Mouse (Mus musculus): Measurements from ENCODE around the gene Spata9. TPM values are rescaled to one million over a fixed set of nuclear protein-coding genes. Genes with fewer than 3 reads are reported as not detected.
A peak's percentile ranks its signal among the peaks of the same experiment; 100 is the strongest.

Gene Spata9
- polyA plus RNA-seq, 1 experiment from 2014 or later = 0.97 TPM

DNA sequence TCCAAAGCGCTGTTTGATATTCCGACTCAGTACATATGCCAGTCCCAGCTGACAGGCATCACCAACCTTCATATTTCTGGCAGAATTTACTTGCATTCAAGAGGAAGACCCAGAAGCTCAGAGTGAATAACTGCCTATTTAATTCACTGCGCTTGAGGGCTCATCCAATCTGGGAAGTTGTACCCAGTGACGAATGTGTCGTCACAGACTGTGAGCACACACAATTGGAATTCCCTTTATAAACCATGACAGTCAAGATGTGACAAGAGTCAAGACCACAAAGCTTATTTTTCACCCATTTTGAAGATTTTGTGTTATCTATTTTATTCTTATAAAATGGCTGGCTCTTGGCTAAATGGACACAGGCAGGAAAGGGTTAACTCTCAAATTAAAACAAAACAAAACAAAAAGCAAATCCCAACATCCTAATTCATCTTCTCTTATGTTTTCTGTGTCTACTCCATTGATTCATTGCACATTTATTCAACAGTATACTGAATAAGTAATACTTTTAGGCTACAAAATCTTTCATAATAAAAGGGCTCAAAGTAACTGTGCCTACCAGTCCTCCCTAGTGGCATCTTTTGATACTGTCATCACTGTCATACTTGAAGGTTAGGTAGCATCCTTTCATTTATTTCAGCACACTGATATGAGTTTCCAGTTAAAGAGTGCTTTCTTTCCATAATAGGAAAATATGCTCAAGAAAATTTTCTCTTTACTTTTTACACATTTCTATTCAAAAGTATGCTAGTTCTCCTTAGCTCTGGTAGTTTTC, 25.2 kb upstream of the Spata9 start:
- H3K9ac ChIP-seq (ENCODE audit: low read depth, low read length) = no peak overlapping the region
- no peak overlapping the region for H3K27ac ChIP-seq (ENCODE audit: low read depth, low read length)
- peak; percentile 35 for DNase-seq (ENCODE audit: low spot score)

GRCm38 (mm10) chr13:75942731-75943130, 24.2 kb upstream of the Spata9 start:
- ATAC-seq (ENCODE audit: low FRiP score) (peak; percentile 21; the same call in 1 of the 2 replicates), DNase-seq (ENCODE audit: low spot score) (peak; percentile 64)
- no peaks in the 10 kb centered on the region for H3K9me3 ChIP-seq (ENCODE audit: control insufficient read depth, low read length)
- H3K27ac ChIP-seq (ENCODE audit: low read depth, low read length) = peak overlapping the region; percentile 98
- 1% methylated on average over 6 of the region's 6 CpGs for WGBS
- no peaks in the 10 kb centered on the region for H3K27me3 ChIP-seq (ENCODE audit: control insufficient read depth, insufficient read depth, low read length)
- H3K9ac ChIP-seq (ENCODE audit: low read depth, low read length) = peak overlapping the region; percentile 97
- H3K4me1 ChIP-seq (replicated peaks; ENCODE audit: control insufficient read depth, insufficient read depth, low read length) = no peaks in the 10 kb centered on the region
- H3K4me3 ChIP-seq (ENCODE audit: low read depth, low read length) = peak overlapping the region; percentile 84
- H3K36me3 ChIP-seq (ENCODE audit: control insufficient read depth, insufficient read depth, low read length) = peaks cover 5% of the 10 kb centered on the region
- H3K4me2 ChIP-seq (replicated peaks; ENCODE audit: low read depth, low read length) = peak overlapping the region; percentile 60

More for the DNA sequence above, 25.2 kb upstream of the Spata9 start:
- 64% methylated on average over 5 of the region's 5 CpGs for WGBS
- H3K4me3 ChIP-seq (ENCODE audit: low read depth, low read length) = peak overlapping the region; percentile 4; the same call in 1 of the 2 replicates
- no peaks in the 10 kb centered on the region for H3K9me3 ChIP-seq (ENCODE audit: control insufficient read depth, low read length)
- H3K27me3 ChIP-seq (ENCODE audit: control insufficient read depth, insufficient read depth, low read length) = no peaks in the 10 kb centered on the region
- H3K4me1 ChIP-seq (replicated peaks; ENCODE audit: control insufficient read depth, insufficient read depth, low read length) = no peaks in the 10 kb centered on the region
- H3K36me3 ChIP-seq (ENCODE audit: control insufficient read depth, insufficient read depth, low read length) = peaks cover 5% of the 10 kb centered on the region
- ATAC-seq (ENCODE audit: low FRiP score) = no peak
- peak overlapping the region; percentile 12; the same call in 1 of the 2 replicates for H3K4me2 ChIP-seq (replicated peaks; ENCODE audit: low read depth, low read length)

DNA sequence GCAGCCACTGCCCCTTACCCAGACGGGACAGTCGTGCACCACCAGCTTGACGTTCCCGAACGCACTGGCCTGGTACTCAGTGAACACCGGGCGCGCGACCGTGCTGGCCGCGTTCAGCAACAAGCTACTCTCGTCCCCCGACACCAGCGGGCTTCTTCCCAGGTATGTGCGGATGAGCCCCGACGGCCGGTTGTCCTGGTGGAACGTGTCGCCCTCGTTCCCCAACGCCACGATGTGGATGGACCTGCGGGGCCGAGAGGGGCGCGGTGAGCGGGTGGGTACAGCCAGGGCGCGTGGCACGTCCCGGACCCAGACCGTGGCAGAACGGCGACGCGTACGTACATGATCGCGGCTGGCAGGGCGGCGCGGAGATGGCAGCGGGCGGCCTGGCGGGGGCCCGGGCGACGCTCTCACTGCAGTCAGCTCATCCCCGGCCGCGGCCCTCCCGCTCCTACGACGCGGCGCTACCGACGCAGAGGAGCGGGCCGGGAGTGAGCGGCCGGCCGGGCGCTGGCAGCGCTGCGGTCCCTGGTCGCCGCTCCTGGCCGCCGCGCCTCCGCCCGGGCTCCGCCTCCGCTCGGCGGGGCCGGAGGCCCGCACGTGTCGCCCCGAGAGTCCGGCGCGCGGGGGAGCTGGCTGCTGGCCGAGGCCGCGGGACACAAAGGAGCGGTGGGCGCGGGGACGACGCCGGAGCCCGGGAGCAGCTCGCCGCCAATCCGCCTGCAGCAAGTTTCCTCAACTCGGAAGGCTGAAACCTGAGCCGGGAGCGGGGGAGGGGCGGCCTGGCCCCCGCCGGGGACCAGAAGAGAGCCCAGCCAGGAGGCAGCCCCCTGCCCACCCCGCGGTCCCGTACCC, 23.5 kb upstream of the Spata9 start, which contains the start of gene Rhobtb3:
TSS of gene Rhobtb3 (minus strand) at position 737 of the 855 bp plus-strand sequence.
- DNase-seq (ENCODE audit: low spot score) = peak; percentile 92
- H3K27me3 ChIP-seq (ENCODE audit: control insufficient read depth, insufficient read depth, low read length) = no peaks in the 10 kb centered on the region
- H3K9me3 ChIP-seq (ENCODE audit: control insufficient read depth, low read length) = no peaks in the 10 kb centered on the region
- H3K27ac ChIP-seq (ENCODE audit: low read depth, low read length) = peak within 1 kb of the TSS; percentile 98
- H3K9ac ChIP-seq (ENCODE audit: low read depth, low read length) = peak within 1 kb of the TSS; percentile 97
- H3K4me1 ChIP-seq (replicated peaks; ENCODE audit: control insufficient read depth, insufficient read depth, low read length) = no peaks in the 10 kb centered on the region
- H3K36me3 ChIP-seq (ENCODE audit: control insufficient read depth, insufficient read depth, low read length) = peaks cover under 1% of the 10 kb centered on the region; the same call in 1 of the 2 replicates
- WGBS = under 1% methylated on average over 82 of the region's 110 CpGs
- peak within 1 kb of the TSS; percentile 84 for H3K4me3 ChIP-seq (ENCODE audit: low read depth, low read length)
- peak; percentile 90 for ATAC-seq (ENCODE audit: low FRiP score)
- H3K4me2 ChIP-seq (replicated peaks; ENCODE audit: low read depth, low read length) = peak within 1 kb of the TSS; percentile 60

- ATAC-seq (ENCODE audit: low FRiP score) (peak; percentile 19; the same call in 1 of the 2 replicates), DNase-seq (ENCODE audit: low spot score) (peak; percentile 46)
- no peaks in the 10 kb centered on the region for H3K4me1 ChIP-seq (replicated peaks; ENCODE audit: control insufficient read depth, insufficient read depth, low read length)
- H3K4me2 ChIP-seq (replicated peaks; ENCODE audit: low read depth, low read length) = peak overlapping the region; percentile 60
- peak overlapping the region; percentile 98 for H3K27ac ChIP-seq (ENCODE audit: low read depth, low read length)
- H3K9me3 ChIP-seq (ENCODE audit: control insufficient read depth, low read length) = no peaks in the 10 kb centered on the region
- H3K4me3 ChIP-seq (ENCODE audit: low read depth, low read length) = peak overlapping the region; percentile 84
- 3% methylated on average over 7 of the region's 7 CpGs for WGBS
- H3K27me3 ChIP-seq (ENCODE audit: control insufficient read depth, insufficient read depth, low read length) = no peaks in the 10 kb centered on the region
- no peaks in the 10 kb centered on the region for H3K36me3 ChIP-seq (ENCODE audit: control insufficient read depth, insufficient read depth, low read length)
- H3K9ac ChIP-seq (ENCODE audit: low read depth, low read length) = peak overlapping the region; percentile 97
Measured at GRCm38 (mm10) chr13:75944044-75944820, 22.7 kb upstream of the Spata9 start.

GRCm38 (mm10) chr13:75950295-75950694, 16.7 kb upstream of the Spata9 start:
- H3K36me3 ChIP-seq (ENCODE audit: control insufficient read depth, insufficient read depth, low read length) = no peaks in the 10 kb centered on the region
- DNase-seq (ENCODE audit: low spot score) = peak; percentile 8
- no peak overlapping the region for H3K4me3 ChIP-seq (ENCODE audit: low read depth, low read length)
- H3K4me2 ChIP-seq (replicated peaks; ENCODE audit: low read depth, low read length) = no peak overlapping the region
- no peak for ATAC-seq (ENCODE audit: low FRiP score)
- H3K9ac ChIP-seq (ENCODE audit: low read depth, low read length) = no peak overlapping the region
- 51% methylated on average over 1 of the region's 1 CpGs for WGBS
- no peaks in the 10 kb centered on the region for H3K9me3 ChIP-seq (ENCODE audit: control insufficient read depth, low read length)
- no peak overlapping the region for H3K27ac ChIP-seq (ENCODE audit: low read depth, low read length)
- no peaks in the 10 kb centered on the region for H3K4me1 ChIP-seq (replicated peaks; ENCODE audit: control insufficient read depth, insufficient read depth, low read length)
- no peaks in the 10 kb centered on the region for H3K27me3 ChIP-seq (ENCODE audit: control insufficient read depth, insufficient read depth, low read length)

- Histone ChIP-seq H3K9me3 (ENCODE audit: control insufficient read depth, low read length) (no peaks in the 10 kb centered on the region), H3K4me1 (replicated peaks; ENCODE audit: control insufficient read depth, insufficient read depth, low read length) (no peaks in the 10 kb centered on the region), H3K9ac (ENCODE audit: low read depth, low read length) (no peak overlapping the region), H3K27me3 (ENCODE audit: control insufficient read depth, insufficient read depth, low read length) (no peaks in the 10 kb centered on the region), H3K27ac (ENCODE audit: low read depth, low read length) (no peak overlapping the region), H3K36me3 (ENCODE audit: control insufficient read depth, insufficient read depth, low read length) (no peaks in the 10 kb centered on the region), H3K4me3 (ENCODE audit: low read depth, low read length) (no peak overlapping the region), H3K4me2 (replicated peaks; ENCODE audit: low read depth, low read length) (no peak overlapping the region)
- DNase-seq (ENCODE audit: low spot score) = no peak
- no peak; the same call in 1 of the 2 replicates for ATAC-seq (ENCODE audit: low FRiP score)
Measured at GRCm38 (mm10) chr13:75955357-75955992, 11.5 kb upstream of the Spata9 start.

GRCm38 (mm10) chr13:75974481-75974880, 7.5 kb downstream of the Spata9 start:
- no peak overlapping the region for H3K4me2 ChIP-seq (replicated peaks; ENCODE audit: low read depth, low read length)
- H3K4me3 ChIP-seq (ENCODE audit: low read depth, low read length) = no peak overlapping the region
- no peaks in the 10 kb centered on the region for H3K4me1 ChIP-seq (replicated peaks; ENCODE audit: control insufficient read depth, insufficient read depth, low read length)
- ATAC-seq (ENCODE audit: low FRiP score) (no peak), DNase-seq (ENCODE audit: low spot score) (no peak)
- no peak overlapping the region for H3K9ac ChIP-seq (ENCODE audit: low read depth, low read length)
- H3K27ac ChIP-seq (ENCODE audit: low read depth, low read length) = no peak overlapping the region
- WGBS = 87% methylated on average over 2 of the region's 2 CpGs
- H3K36me3 ChIP-seq (ENCODE audit: control insufficient read depth, insufficient read depth, low read length) = no peaks in the 10 kb centered on the region
- no peaks in the 10 kb centered on the region for H3K9me3 ChIP-seq (ENCODE audit: control insufficient read depth, low read length)
- H3K27me3 ChIP-seq (ENCODE audit: control insufficient read depth, insufficient read depth, low read length) = no peaks in the 10 kb centered on the region

- no peak for ATAC-seq (ENCODE audit: low FRiP score)
Measured at GRCm38 (mm10) chr13:75975629-75976028, 8.7 kb downstream of the Spata9 start.

More at GRCm38 (mm10) chr13:75975629-75976028, 8.7 kb downstream of the Spata9 start:
- 69% methylated on average over 1 of the region's 1 CpGs for whole genome bisulfite sequencing
- Histone ChIP-seq H3K27me3 (ENCODE audit: control insufficient read depth, insufficient read depth, low read length) (no peaks in the 10 kb centered on the region), H3K9ac (ENCODE audit: low read depth, low read length) (no peak overlapping the region), H3K4me3 (ENCODE audit: low read depth, low read length) (no peak overlapping the region), H3K27ac (ENCODE audit: low read depth, low read length) (no peak overlapping the region), H3K36me3 (ENCODE audit: control insufficient read depth, insufficient read depth, low read length) (no peaks in the 10 kb centered on the region), H3K9me3 (ENCODE audit: control insufficient read depth, low read length) (no peaks in the 10 kb centered on the region), H3K4me1 (replicated peaks; ENCODE audit: control insufficient read depth, insufficient read depth, low read length) (no peaks in the 10 kb centered on the region), H3K4me2 (replicated peaks; ENCODE audit: low read depth, low read length) (no peak overlapping the region)
- DNase-seq (ENCODE audit: low spot score) = no peak

Data from hindbrain, embryonic 11.5 days (tissue).